Mouse (Mus musculus) hindlimb bud, embryonic 11.5 days (tissue): Measurements from ENCODE around the gene Zbtb43.

Source experiments
- DNase-seq: peaks from one replicate; pipeline ENCODE4 v3.0.0-alpha.2; 2012; ENCODE audit warnings: low read depth, low spot score; ENCODE audit errors: extremely low spot score

Zbtb43 gene

DNA sequence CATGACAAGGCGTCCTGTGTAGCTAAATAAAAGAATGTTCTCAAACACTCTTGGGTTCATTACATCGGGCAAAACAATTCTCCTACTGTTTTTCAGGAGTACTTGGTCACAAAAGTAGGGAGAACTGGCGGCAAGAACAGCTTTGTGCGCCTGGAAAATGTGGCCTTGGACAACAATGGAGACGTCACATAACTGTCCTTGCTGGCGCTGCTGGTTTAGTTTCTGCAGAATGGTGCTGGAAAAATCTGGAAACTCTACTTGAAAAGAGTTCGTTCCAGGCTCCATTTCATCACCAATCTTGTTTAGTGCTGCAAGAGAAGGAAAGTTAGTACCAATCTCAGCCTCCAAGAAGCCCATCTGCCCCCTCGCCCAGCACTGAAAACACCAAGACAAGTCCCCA lies 13.5 kb downstream of the Zbtb43 start:
- no peak for DNase-seq

DNA sequence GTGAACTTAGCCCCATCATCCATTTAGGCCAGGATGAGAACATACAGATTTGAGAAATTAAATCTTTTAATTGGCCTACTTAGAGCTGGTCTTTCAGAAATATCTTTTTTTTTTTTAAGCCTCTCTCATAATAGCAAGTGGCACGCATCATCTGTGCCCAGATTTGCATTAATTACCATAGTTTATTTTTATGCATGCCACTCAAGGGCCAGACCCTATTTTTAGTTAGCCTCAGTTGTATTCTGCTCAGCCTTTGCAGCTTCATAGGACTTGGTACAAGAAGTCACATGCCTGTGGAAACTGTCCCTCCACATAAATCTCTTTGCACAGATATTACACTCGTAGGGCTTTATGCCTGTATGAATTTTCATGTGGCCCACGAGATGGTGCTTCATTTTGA lies 14.9 kb downstream of the Zbtb43 start:
- DNase-seq, result no peak

DNA sequence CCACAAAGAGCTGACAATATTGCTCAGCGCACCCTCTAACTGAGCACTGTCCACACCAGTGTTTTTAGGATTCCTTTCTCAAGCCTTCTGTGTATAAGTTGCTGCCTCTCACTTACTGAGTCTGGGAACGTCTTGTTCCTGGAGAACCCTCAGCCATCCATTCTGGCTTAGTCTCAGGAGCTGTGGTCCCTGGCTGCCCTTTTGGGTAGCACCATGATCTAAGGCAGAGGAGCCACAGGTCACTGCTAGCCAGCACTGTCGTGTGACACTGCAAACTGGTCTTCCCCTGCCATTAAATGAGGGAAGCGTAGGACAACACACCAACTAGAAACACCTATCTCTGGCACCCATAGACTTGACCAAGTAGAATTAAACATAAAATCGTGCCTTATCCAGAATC lies 15.6 kb downstream of the Zbtb43 start:
- DNase-seq, result no peak

DNA sequence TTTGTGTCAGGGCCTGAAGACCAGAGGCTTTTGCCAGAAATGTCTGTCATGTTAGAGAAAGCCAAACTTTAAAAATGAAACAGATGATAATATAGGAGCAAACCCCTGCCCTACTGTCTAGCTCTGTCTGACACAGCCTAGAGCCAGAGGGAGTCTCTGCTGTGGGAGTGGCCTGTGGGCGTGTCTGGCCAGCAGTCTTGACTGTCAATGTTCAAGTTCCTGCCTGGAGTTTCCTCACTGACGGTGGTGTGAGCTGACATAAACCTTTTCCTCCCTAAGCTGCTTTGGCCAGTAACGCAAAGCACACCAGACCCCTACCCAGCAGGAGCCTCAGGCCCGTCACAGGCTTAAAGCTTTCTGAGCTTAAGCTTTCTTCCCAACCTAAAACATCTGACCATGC lies 16.2 kb downstream of the Zbtb43 start:
- DNase-seq, result no peak

DNA sequence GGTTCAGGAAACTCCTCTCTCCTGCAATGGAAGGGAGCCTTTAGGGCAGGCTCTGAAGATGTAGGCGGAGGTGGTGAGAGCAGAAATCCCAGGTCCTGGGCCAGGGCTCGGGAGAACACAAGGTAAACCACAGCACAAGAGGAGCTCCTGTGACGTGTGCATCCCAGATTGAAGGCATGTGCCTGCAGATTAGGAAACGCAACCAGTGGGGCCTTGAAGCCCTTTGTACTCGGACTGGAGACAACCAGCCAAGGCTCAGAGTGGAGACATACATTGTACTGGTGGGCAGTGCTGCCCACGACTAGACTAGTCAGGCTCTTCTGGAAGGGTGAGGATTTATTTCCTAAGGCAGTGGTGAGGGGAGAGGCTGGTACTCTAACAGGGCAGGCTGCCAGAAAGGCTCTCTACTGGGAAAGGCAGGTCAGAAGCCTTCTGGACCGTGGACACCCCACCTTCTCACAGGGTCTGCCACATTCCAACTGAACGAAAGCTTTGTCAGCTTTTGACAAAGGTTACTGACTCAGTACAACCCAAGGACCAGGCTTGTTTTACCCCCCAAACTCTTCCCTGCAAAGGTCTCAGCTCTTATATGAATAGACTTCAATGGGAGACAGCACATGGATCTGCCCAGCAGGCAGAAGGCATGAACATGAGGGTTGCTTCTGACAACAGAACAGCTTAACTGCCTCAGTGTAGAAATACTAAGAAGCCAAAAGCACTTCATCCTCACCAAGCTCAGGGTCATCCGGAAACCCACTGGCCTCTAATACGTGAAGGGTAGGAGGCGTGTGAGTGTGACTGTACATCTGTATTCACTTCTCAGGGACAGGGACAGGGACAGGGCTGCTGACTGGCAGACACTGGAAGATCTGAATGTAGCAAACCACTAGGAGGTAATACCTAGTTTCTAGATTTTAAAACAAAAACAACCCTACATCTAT lies 17.1 kb downstream of the Zbtb43 start:
- DNase-seq, result no peak

DNA sequence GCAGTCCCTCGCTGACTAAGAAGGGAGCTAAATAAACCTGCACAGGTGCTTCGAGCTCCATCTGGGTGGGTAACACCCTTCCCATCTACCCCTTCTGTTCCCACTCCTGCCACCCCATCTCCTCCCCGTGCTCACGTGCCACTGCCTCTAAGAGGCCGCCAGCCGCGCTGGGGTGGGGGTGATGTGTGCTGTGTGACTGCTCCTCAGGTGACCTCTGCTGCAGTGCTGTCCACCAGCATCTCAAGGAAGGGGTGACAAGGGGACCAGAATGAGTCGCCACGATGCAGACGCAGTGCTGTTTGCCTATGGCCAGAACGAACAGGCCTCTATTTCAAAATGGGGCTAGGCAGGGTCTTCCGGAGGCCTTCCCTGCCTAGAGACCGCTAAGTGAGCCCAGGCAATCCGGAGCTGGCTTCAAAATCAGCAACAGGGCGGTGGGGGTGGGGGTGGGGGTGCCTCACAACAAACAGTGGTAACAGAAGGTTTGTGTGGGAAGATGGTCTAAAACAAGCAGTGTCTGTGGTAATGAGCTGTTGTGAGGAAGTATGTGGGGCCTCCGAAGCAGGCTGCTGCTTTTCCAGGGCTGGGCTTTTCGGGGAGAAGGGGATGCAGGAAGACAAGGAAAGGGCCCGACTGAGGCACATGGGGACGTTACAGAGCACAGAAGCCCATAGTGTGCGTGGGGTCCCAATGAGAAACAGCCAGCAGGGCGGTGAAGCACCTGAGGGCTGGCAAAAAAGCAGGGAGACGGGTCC lies 19.1 kb downstream of the Zbtb43 start:
- no peak for DNase-seq

DNA sequence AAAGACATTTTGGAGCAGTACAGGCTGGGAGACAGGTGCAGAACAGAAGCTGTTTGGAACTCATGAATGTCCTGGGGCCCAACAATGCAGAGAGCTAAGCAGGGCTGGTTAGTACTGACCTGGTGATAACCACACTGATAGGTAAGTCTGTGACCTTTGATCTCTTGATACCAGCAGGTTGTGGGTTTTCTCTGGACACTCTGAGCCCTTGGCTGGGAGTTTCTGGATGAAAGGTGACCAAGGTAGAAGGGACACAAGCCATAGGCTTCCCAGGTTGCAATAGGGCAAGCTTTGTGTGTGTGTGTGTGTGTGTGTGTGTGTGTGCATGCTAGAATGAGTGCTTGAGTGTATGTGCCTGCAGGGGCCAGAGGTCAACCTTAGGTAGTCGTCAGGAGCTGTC lies 21.6 kb downstream of the Zbtb43 start:
- no peak for DNase-seq

DNA sequence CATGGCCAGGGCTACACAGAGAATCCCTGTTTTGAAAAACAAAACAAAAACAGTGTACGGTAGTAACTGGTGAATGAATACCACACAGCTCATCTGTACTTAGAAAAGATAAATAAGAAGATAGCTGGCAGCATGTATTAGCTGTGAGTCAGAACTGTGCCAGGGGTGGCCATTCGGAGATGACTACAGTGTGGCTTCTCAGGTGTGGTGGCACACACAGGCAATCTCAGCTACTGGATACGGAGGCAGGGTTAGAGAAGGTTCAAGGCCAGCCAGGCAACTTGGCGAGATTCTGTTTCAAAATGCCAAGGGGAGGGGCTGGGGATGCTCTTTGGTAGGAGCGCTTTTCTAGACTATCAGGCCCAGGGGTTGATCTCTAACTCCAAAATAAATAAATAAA lies 22.6 kb downstream of the Zbtb43 start:
- DNase-seq, result no peak

DNA sequence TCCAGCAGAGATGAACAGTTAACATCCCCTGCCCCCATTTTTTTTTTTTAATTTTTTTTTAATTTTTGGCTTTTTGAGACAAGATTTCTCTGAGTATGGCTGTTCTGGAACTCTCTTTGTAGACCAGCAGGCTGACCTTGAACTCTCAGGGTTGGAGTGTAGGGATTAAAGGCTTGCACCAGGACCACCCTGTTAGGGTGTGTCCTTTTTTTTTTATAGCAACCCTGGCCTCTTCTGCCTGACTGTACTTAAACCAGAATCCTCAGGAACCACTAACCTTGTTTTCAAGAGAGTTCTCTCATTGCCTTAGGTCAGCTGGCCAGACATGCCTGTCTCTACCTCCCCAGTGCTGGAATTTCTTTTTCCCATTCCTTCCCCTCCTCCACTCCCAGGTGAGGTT lies 23.5 kb downstream of the Zbtb43 start:
- no peak for DNase-seq

DNA sequence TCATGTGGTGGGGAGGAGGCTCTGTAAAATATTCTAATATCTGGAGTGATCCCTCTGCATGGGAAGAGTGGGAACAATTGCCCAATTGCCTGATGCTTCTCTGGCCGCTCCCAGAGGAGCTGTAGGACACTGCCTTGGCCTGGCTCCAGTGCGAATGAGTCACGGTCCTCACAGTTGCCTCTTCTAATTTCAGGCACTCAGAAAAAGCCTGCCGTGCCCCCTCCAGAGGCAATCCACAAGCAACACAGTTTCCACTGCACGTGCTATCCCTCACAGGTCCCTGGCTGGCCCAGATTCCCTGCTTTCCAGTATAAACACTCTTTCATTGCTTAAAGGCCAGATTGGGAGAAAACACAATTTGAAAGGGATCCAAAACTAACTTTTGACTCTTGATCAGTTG lies 24.0 kb downstream of the Zbtb43 start:
- DNase-seq, result no peak

DNA sequence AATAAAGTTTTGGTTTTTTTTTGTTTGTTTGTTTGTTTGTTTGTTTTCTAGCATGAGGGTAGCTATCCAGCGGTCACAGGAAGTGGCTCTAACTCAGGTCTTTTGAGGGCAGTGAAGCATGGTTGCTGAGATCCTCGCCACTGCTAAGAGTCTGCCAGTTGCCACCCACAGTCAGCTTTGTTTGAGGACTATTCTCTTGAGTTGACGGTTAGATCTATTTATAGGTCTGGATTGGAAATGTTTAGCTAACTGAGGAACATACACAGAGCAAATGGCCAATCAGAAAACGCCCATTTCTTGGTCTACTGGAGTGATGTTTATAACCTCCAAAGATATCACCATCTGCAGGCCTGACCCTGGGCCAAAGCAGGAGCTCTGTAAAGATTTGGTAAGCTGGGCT lies 25.7 kb downstream of the Zbtb43 start:
- no peak for DNase-seq

DNA sequence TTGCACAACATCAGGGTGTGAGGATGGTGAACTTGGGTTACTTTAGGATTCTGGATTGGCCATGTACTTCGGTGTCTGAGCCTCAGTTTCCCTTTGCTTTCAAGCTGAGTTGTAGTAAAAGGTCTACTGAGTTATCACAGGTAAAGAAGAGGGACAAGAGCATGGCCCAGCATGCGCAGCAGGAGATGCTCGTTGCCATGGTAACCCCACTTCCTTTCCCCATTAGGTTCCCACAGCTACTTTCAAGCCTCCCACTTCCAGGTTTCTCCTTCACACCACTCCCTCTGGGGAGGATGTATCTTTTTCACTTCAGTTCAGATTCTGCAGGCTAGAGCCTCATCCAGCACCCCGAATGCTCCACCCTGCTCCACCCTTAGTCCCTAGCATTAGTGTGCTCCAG lies 27.5 kb downstream of the Zbtb43 start:
- DNase-seq, result no peak

DNA sequence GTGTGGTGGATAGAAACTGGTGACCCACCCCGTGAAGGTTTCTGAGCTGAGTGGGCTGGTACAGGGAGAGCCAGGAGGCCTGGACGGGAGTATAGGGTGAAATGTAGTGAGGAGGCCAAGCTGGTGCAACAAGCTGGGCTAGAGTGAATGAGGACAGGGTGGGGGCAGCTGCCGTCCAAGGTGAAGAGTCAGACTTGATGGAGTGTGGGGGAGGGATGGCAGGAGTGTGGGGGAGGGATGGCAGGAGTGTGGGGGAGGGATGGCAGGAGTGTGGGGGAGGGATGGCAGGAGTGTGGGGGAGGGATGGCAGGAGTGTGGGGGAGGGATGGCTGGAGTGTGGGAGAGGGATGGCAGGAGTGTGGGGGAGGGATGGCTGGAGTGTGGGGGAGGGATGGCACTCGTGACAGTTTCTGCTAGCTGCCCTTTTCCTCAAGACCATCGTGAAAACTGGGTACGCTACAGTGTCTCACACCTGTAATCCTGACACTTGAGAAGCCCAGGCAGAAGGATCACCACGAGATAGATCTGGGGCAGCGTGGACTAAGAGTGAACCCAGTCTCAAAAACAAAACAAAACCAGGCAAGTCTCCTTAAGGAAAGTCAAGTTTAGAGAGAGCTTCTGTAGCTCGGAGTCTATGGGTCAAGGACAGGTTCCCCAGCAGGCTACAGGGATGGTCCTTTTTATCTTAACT lies 28.2 kb downstream of the Zbtb43 start:
- no peak for DNase-seq

DNA sequence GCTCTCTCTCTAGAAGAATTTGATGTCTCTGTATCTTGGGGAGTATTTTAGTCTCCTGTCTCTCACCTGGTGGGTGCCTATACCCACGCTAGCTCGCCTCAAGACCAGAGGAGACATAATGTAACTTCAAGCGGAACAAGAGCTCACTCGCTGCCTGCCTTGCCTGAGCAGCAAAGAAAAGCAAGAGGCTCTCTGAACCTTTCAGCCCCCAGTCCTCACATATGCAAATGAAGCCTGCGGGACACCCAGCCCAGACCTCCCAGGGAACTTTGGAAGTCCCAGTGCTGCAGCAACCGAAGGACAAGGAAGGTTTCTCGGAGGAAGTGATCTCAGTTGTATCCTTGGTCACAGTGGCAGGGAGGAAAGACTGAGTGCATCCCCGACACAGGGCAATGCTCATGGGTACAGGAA lies 28.9 kb downstream of the Zbtb43 start:
- no peak for DNase-seq

DNA sequence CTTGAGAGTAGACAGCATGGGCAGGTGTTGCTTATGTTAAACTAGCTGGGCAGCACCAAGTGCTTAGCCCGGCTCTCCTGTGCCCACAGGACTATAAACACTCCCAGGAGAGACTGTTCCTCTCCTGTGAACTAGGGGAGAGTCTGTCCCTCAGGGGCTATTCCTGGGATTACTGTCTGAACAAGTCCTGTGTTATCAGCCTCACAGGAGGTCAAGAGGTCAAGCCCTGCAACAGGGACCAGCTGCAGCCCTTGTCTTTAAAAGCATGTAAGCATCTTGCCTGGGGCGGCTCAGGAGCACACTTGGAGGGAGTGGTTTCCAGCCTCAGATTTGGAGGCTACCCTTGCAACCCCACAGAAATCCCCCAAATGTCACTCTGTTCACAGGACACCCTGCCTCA lies 30.0 kb downstream of the Zbtb43 start:
- no peak for DNase-seq

DNA sequence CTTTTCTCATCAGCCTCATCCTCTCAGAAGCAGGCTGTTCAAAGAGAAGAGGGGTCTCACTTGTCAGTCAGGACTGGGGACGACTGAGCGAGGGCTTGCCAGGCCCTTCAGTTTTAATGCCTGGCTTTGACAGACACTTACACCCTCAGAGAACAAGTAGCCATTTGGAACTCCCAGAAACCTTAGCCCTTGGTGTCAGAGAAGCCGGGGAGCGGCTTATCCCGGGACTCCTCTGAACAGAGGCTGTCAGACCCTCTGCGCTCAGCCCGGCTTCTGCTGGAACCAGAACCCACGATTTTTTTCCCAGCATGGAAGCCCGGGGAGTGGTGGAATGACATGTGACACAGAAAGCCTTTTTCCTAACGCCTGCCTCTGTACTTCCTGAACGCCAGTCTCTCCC lies 31.2 kb downstream of the Zbtb43 start:
- DNase-seq, result no peak

DNA sequence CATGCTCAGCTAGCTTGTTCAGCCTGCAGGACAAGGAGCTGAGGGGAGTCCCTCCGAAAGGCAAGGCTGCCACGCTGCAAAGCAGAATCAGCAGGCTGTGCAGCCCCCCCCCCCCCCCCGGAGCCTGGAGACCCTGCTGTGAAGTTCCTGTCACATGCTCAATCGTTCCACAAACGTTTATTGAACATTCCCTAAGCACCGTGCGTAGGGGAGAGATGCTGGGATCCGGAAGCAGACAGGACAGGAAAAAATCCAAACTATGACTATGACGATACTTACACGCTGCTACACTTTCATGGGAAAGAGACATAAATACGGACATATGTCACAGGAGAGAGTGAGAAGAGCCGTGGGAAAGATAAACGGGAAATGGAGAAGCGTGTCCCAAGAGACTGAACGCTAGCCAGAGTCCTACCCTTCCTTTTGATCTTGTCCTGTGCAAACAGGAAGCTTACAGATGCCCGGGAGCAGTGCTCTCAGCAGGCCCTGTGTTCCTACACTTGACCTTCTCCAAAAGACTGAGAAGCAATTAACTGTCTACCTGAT lies 32.3 kb downstream of the Zbtb43 start:
- DNase-seq, result no peak

DNA sequence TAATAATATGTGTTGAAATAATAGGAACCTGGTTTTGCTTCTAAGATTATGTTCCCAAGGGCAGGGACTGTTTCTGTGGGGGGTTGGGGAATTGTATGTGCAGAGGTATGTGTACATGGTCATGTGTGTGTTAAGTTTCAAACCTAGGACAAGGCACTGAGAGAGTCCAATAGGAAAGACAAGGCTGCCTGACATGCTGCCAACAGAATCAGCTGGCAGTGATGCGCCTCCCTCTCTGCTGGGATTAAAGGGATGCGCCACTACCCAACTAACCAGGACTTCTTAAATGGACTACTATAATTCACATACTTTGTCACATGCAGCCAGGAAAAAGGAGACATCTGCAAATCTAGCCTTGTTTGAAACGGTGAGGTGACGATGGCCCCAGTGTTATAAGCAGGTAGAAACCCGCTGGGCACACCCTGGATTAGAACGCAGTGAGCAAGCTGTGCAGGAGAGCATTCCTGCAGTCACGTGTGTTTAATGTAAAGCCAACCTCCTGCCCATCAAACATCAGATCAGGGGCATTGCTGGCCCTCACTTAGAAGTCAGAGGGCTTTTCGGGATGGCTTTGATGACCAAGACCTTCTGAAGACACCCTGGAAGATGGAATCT lies 33.2 kb downstream of the Zbtb43 start:
- no peak for DNase-seq

DNA sequence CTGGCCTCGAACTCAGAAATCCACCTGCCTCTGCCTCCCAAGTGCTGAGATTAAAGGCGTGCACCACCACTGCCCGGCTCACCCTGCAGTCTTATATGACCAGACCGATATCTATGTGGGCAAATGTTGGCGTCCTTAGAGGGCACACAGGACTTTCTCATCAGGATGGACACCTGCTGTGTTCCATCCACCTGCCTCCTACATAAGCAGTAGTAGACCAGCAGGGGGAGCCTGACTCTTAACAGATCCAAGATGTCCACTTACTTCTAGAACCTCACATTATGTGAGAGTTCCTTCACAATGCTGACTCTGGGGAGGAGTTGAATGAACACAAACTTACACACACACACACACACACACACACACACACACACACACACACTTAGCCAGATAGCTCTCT lies 35.5 kb downstream of the Zbtb43 start:
- no peak for DNase-seq

DNA sequence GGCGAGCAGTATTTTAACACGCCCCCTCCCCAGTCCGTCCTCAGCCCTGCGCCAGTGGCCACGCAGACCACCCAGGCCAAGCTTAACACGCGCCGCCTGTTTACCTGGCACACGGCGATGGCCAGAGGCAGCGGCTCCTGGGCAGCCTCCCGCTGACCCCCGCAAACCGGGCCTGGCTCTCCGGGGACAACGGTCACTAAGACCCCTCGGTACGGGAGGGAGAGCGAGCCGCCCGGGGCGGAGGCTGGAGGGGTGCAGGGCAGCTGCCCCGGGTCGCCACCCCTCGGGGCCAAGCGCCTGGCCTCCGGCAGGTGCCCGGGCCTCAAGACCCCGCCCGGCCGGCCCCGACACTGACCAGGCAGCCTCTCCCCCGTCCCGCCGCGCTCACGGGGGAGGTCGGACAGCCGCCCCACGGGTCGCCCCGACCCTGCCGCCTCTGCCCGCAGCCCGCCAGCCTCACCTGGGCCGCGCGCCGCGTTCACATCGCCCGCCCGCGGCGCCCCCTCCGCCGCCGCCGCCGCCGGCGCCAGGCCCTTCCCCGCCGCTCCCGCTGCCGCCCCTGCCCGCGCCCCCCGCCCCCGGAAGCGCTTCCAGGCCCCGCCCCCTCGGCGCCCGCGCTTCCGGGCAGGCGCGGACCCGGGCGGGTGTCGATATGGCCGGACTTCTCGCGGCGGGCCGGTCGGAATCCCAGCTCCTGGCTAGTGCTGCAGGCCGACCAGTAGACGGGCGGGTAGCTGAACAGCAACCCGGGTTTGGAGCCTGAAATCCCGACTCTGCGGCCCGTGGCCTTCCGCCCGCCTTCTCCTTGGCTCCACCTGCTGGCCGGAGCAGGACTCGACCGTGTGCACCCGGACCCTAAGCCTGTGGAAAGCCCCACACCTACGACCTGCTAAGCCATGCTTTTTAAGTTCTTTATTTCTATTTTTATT lies 37.3 kb downstream of the Zbtb43 start, which contains the start of gene Zbtb34:
Gene Zbtb34, minus strand, starts transcription at position 554 of the 929 bp plus-strand sequence.
- DNase-seq, result no peak
